Mouse (Mus musculus): ENCODE measurements around the gene Obox8.

Obox8 gene

DNA sequence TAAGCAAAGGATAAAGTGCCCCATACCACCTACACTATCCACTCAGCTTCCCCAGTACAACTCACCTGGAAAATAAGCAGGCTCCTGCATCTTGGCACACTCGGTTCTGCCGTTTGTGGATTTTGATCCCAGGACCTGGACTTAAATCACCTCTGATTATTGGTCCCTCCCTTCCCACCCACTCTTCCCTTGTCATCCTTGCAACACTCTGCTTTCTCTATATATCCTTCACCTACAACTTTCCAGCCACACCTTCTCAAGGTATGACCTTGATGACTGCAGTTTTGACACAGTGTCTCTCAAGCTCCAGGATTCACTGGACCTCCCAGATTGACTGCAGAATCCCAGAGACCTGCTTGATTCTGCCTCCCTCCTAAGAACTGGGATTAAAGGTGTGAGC lies at the start of gene Obox8:
Gene Obox8 (minus strand): TSS at position 101 of the 400 bp plus-strand sequence.
- no peak for DNase-seq (ENCODE audit: low spot score)

DNA sequence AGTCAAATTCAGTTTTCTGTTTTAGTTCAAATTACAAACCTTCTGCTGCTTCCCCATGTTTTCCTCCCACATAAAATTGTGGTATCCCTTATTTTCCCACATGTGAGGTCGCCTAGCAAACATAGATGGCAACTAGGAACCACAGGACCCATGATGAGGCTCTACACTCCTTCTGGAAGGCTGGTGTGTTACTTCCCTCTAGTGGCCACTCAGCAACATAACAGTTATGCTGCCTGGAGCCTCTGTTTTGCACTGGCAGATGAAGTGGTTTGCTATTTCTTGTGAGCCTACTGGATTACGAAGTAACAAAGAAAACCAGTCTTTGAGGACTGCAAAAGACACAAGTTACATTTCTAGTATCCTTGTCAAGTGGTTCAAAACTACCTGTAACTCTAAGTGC lies 16.1 kb downstream of the Obox8 start:
- DNase-seq (ENCODE audit: low spot score): peak; percentile 6

DNA sequence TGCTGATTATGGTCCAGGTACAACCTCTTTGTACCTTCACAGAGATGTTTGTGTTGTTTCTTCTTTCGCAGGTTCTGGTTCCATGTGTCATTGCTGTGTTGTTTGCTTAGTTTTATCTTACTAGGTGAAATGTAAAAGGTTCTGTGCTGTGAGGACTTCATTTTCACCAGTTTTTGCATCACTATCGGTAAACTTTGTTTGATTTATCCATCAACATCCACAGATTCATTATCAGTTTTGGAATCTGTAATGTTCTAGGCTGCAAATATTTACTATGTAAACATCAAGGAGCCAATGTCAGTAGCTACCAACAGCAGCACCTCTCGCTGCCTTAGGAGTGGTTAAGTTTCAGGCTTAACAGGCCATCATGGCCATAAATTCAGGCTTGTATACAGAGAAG lies 24.7 kb downstream of the Obox8 start:
- DNase-seq (ENCODE audit: low spot score): no peak

DNA sequence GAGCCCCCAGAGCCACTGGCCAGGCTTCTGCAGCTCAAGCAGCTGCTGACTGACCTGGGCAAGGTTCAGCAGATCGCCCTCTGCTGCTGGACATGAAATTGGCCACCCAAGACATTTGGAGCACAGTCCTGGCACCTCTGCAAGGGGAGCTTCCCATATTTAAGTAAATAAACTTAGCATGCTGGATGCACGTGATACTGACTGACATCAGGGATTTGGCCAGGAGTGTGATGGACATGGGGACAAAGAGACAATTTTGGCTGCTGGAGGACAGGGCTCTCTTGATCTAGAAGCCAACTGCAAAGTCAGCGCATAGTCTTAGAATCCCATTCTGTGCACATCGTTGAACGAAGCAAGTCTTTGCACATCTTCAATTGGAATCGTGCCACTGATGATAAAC lies 25.8 kb downstream of the Obox8 start:
- DNase-seq (ENCODE audit: low spot score): no peak
